Mouse (Mus musculus) heart, embryonic 12.5 days (tissue): Measurements from ENCODE around the gene Aar2. TPM values are rescaled to one million over a fixed set of nuclear protein-coding genes. Genes with fewer than 3 reads are reported as not detected.

Experiments used
- ATAC-seq: fragments of 200-750 bp; cut with Nextera tagmentation; 2 replicates; pipeline ENCODE4 v1.8.0; 2017; ENCODE audit warnings: moderate TSS enrichment, moderate library complexity; ENCODE audit not compliant: insufficient number of reproducible peaks, low FRiP score
- H3K27ac ChIP-seq: fragments of 300-500 bp; sonication (generic); 2 replicates; pipeline ENCODE4 v1.5.1; 2016; ENCODE audit warnings: mild to moderate bottlenecking, moderate library complexity; ENCODE audit not compliant: poor library complexity, severe bottlenecking
- H3K27me3 ChIP-seq: fragments of 300-500 bp; sonication (generic); replicated peaks from 2 replicates; pipeline ENCODE4 v1.6.1; 2016; ENCODE audit warnings: mild to moderate bottlenecking, moderate library complexity
- H3K36me3 ChIP-seq: fragments of 300-500 bp; sonication (generic); 2 replicates; pipeline ENCODE4 v1.6.1; 2016; ENCODE audit warnings: mild to moderate bottlenecking, moderate library complexity
- H3K4me1 ChIP-seq: fragments of 300-500 bp; sonication (generic); replicated peaks from 2 replicates; pipeline ENCODE4 v1.6.1; 2016; ENCODE audit warnings: mild to moderate bottlenecking
- H3K4me2 ChIP-seq: fragments of 300-500 bp; sonication (generic); 2 replicates; pipeline ENCODE4 v1.6.1; 2016; ENCODE audit warnings: mild to moderate bottlenecking, moderate library complexity
- H3K4me3 ChIP-seq: fragments of 300-500 bp; sonication (generic); 2 replicates; pipeline ENCODE4 v1.5.1; 2016; ENCODE audit warnings: mild to moderate bottlenecking
- H3K9ac ChIP-seq: fragments of 300-500 bp; sonication (generic); 2 replicates; pipeline ENCODE4 v1.6.1; 2016; ENCODE audit warnings: mild to moderate bottlenecking, moderate library complexity
- H3K9me3 ChIP-seq: fragments of 300-500 bp; sonication (generic); replicated peaks from 2 replicates; pipeline ENCODE4 v1.6.1; 2016; ENCODE audit warnings: mild to moderate bottlenecking, moderate library complexity
- WGBS: fragments of 180-500 bp; shearing (Covaris S2); methylation state at CpG from one replicate; pipeline ENCODE4 v1.1.7; 2016; 5-methylcytosine and 5-hydroxymethylcytosine counted together
- polyA plus RNA-seq: library from polyadenylated mRNA; unstranded; fragments of >200 nt; fragmentation: Nextera tagmentation; extraction: Ambion mirVana; gene quantifications from 2 replicates; pipeline ENCODE4 v1.2.1, GENCODE M21; 2016

The Aar2 gene
- polyA plus RNA-seq, 1 experiment from 2014 or later = 22.8 TPM

GRCm38 (mm10) chr2:156566512-156566911, 19.1 kb downstream of the Aar2 start:
- H3K9ac ChIP-seq = no peak overlapping the region
- no peaks in the 10 kb centered on the region for H3K9me3 ChIP-seq
- no peak overlapping the region for H3K27ac ChIP-seq
- no peak overlapping the region for H3K4me3 ChIP-seq
- peaks cover 32% of the 10 kb centered on the region for H3K36me3 ChIP-seq
- no peak overlapping the region for H3K4me2 ChIP-seq
- H3K4me1 ChIP-seq = peaks cover 3% of the 10 kb centered on the region; the same call in 1 of the 2 replicates
- WGBS = 90% methylated on average over 2 of the region's 2 CpGs
- H3K27me3 ChIP-seq = no peaks in the 10 kb centered on the region
- no peak for ATAC-seq

- Histone ChIP-seq H3K4me2 (no peak overlapping the region), H3K4me1 (no peaks in the 10 kb centered on the region), H3K4me3 (no peak overlapping the region), H3K9ac (no peak overlapping the region), H3K9me3 (no peaks in the 10 kb centered on the region), H3K27me3 (no peaks in the 10 kb centered on the region), H3K36me3 (peaks cover 28% of the 10 kb centered on the region), H3K27ac (no peak overlapping the region)
- ATAC-seq = no peak
- 84% methylated on average over 7 of the region's 7 CpGs for WGBS
These were observed 21.3 kb downstream of the Aar2 start for GRCm38 (mm10) chr2:156568647-156569046.

DNA sequence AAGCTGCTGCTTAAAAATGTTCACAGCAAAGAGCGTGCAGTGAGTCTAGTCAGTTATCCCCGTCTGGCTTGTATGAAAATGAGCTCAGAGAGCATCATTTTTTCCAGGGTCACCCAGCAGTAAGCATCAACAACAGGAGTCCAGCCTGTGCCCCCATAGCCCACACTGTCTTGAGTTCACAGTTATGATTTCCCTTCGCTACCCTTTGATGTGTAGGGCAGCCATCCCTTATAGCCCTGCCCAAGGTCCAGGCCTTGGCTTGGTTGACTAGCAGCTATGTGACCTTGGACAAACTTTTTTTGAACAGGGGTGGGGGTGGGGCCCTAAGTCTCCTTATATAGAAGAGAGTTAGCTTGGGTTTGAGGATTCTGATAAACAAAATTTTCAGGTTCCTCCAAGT, 21.9 kb downstream of the Aar2 start:
- no peaks in the 10 kb centered on the region for H3K9me3 ChIP-seq
- no peak overlapping the region for H3K27ac ChIP-seq
- 85% methylated on average over 3 of the region's 3 CpGs for WGBS
- no peak for ATAC-seq
- no peaks in the 10 kb centered on the region for H3K27me3 ChIP-seq
- H3K4me1 ChIP-seq = no peaks in the 10 kb centered on the region
- no peak overlapping the region for H3K9ac ChIP-seq
- peaks cover 27% of the 10 kb centered on the region for H3K36me3 ChIP-seq
- no peak overlapping the region for H3K4me2 ChIP-seq
- H3K4me3 ChIP-seq = no peak overlapping the region

- H3K4me2 ChIP-seq = no peak overlapping the region
- no peaks in the 10 kb centered on the region for H3K9me3 ChIP-seq
- no peaks in the 10 kb centered on the region for H3K27me3 ChIP-seq
- H3K4me1 ChIP-seq = no peaks in the 10 kb centered on the region
- WGBS = 71% methylated on average over 6 of the region's 6 CpGs
- H3K36me3 ChIP-seq = peaks cover 23% of the 10 kb centered on the region
- no peak overlapping the region for H3K9ac ChIP-seq
- H3K4me3 ChIP-seq = no peak overlapping the region
- H3K27ac ChIP-seq = no peak overlapping the region
- no peak for ATAC-seq
These were observed 24.1 kb downstream of the Aar2 start for GRCm38 (mm10) chr2:156571521-156571920.

DNA sequence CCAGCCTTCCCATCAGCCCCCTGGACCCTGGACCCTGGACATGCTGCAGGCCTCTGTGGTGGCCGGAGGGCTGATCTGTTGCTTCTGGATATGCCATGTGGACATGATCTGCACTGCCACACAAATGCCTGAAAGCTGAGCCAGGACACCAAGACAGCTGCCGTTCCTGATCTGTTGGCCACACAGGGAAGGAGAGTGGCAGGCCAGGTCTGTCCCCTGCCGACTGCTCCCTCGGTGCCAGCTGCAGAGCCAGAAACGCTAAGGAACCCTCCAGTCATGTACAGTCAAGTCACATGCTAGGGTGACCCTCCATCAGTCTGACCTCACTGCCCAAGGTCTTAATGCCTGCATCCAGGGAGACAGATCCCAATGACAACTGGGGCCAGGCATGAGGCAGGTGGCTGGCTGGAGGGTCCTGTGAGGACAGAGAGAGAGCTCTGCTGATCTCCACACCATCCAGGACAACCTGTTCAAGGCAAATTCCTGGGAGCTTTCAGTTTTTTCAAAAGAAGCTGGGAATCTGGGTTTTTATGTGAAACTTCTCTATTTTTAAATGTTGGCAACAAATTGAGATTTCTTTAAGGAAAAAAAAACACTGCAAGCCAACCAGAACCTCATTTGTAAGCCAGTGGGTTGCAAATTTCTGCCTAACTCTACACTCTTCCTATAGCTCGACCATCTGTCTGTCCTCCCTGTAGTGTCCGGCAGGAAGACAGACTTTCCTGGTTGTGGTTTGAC, 29.6 kb downstream of the Aar2 start:
- no peak; the same call in 1 of the 2 replicates for ATAC-seq
- Histone ChIP-seq H3K9ac (no peak overlapping the region), H3K4me2 (no peak overlapping the region), H3K27ac (no peak overlapping the region), H3K36me3 (no peaks in the 10 kb centered on the region), H3K9me3 (no peaks in the 10 kb centered on the region), H3K27me3 (peaks cover 15% of the 10 kb centered on the region; the same call in 1 of the 2 replicates), H3K4me3 (no peak overlapping the region), H3K4me1 (no peaks in the 10 kb centered on the region)
- WGBS = 82% methylated on average over 7 of the region's 7 CpGs

GRCm38 (mm10) chr2:156580507-156580906, 33.1 kb downstream of the Aar2 start:
- H3K4me1 ChIP-seq = peaks cover 10% of the 10 kb centered on the region
- no peak overlapping the region for H3K27ac ChIP-seq
- H3K4me3 ChIP-seq = no peak overlapping the region
- ATAC-seq = no peak
- no peak overlapping the region for H3K9ac ChIP-seq
- H3K9me3 ChIP-seq = no peaks in the 10 kb centered on the region
- peaks cover 34% of the 10 kb centered on the region for H3K27me3 ChIP-seq
- no peaks in the 10 kb centered on the region for H3K36me3 ChIP-seq
- H3K4me2 ChIP-seq = no peak overlapping the region
- 77% methylated on average over 5 of the region's 5 CpGs for WGBS

DNA sequence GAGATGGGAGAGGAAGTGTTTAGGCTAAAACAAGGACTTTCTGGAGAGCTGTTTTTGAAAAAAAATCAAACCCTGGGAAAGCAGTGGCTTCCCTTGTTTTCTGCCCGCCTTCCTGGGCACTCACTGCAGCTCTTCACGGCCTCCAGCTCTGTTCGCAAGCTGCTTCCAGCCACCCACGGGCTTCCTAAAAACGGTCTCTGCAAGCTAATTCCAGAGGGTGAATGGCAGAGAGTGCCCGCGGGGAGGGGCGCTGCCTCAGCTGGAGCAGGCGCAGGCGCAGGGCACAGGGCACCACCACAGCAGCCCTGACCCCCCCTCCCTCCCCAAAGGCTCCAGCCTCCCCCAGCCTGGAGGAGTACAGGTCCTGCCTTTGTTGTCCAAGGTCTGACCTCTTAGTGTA, 33.9 kb downstream of the Aar2 start:
- H3K4me3 ChIP-seq = no peak overlapping the region
- no peaks in the 10 kb centered on the region for H3K36me3 ChIP-seq
- 69% methylated on average over 10 of the region's 10 CpGs for WGBS
- no peaks in the 10 kb centered on the region for H3K9me3 ChIP-seq
- no peak overlapping the region for H3K4me2 ChIP-seq
- no peak overlapping the region for H3K27ac ChIP-seq
- peaks cover 37% of the 10 kb centered on the region for H3K27me3 ChIP-seq
- H3K9ac ChIP-seq = no peak overlapping the region
- H3K4me1 ChIP-seq = peaks cover 10% of the 10 kb centered on the region
- no peak for ATAC-seq

DNA sequence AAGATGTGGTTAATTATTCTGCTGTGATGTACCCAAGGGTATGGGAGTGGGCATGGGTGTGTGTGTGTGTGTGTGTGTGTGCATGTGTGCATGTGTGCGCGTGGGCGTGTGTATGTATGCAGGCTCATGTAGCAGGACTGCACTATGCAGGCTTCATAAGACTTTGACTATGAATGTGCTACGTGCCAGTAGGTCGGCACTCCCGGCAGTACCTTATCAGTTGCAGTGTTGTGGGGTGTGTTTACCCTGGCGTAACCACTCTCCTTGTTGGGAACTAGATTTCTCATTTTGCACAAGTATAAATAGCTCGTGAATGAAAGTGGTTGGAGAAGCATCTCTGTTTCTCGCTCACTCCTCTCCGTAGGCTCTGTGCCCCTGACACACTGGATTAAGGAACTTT, 35.5 kb downstream of the Aar2 start:
- Histone ChIP-seq H3K27ac (no peak overlapping the region), H3K27me3 (peaks cover 37% of the 10 kb centered on the region), H3K36me3 (no peaks in the 10 kb centered on the region), H3K9ac (no peak overlapping the region), H3K4me1 (peaks cover 10% of the 10 kb centered on the region), H3K4me3 (no peak overlapping the region), H3K9me3 (no peaks in the 10 kb centered on the region), H3K4me2 (peak overlapping the region; percentile 27)
- WGBS = 55% methylated on average over 10 of the region's 10 CpGs
- no peak for ATAC-seq

DNA sequence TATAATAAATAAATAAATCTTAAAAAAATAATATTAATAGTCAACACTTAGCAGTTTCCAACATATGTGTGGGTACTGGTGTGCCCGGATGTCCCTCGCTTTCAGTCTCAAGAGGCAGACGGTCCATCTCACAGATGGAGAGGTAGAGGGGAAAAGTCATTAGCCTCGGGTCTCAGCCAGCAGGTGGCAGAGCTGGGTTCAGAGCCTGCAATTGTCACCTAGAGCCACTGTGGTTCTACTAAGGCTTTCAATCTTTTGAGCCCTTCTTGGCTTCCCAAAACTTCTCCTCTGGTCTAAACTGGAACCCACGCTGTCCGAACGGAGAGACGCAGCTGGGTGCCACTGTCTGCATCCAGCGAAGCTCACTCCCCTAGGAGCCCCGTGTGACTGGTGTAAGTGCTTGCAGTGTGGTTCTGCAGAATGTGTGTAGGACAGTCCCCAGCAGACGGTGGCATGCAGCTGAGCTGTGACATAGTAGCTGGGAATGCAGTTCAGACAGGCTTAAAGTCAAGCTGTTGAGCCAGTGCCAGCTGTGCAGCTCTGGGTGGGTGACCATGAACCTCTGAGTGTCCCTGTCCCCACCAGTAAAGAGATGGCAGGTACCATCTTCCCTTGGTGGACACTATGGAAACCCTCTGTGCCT, 36.9 kb downstream of the Aar2 start:
- H3K27ac ChIP-seq = no peak overlapping the region
- no peak overlapping the region for H3K9ac ChIP-seq
- no peaks in the 10 kb centered on the region for H3K9me3 ChIP-seq
- H3K4me3 ChIP-seq = no peak overlapping the region
- no peaks in the 10 kb centered on the region for H3K36me3 ChIP-seq
- ATAC-seq = no peak
- H3K4me1 ChIP-seq = peaks cover 10% of the 10 kb centered on the region
- H3K4me2 ChIP-seq = no peak overlapping the region
- peaks cover 31% of the 10 kb centered on the region for H3K27me3 ChIP-seq
- 54% methylated on average over 11 of the region's 11 CpGs for WGBS

DNA sequence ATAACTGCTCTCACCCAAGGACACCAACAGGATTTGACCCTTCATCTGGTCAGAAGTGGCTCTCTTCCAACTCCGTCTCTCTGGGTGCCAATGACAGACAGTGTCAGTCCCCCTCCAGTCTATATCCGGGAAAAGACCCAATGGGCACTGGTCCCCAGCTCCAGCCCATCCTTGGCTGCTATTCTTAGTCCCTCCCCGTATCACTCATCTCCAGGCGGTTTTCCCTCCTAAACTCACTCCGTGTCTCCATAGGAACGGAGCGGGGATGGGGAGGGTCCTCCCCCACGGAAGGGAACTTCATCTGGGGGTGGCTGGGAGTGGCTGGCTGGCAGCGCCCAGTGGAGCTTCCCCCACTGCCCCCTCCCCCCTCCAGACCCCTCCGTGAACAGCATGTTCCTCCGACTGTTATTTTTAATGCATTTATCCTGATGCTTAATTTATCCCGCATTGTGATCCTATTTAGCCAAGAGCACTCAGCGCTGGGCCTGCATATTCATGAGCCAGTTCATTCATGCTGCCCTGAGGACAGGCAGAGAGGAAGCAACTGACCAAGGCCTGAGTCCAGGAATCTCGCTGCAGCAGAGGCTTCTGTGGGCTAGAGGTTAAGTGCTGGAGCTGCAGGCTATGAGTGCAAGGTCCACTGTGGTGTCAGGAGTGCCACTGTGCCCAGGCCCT, 37.5 kb downstream of the Aar2 start:
- Histone ChIP-seq H3K27ac (no peak overlapping the region), H3K9me3 (no peaks in the 10 kb centered on the region), H3K36me3 (no peaks in the 10 kb centered on the region), H3K9ac (no peak overlapping the region), H3K27me3 (peaks cover 27% of the 10 kb centered on the region), H3K4me2 (no peak overlapping the region), H3K4me3 (no peak overlapping the region), H3K4me1 (peaks cover 10% of the 10 kb centered on the region)
- ATAC-seq = no peak
- 49% methylated on average over 14 of the region's 14 CpGs for WGBS

GRCm38 (mm10) chr2:156589481-156589880, 42.1 kb downstream of the Aar2 start:
- Histone ChIP-seq H3K4me2 (no peak overlapping the region), H3K4me3 (no peak overlapping the region), H3K27me3 (peaks cover 12% of the 10 kb centered on the region; the same call in 1 of the 2 replicates), H3K27ac (no peak overlapping the region), H3K9ac (no peak overlapping the region), H3K4me1 (no peaks in the 10 kb centered on the region; the same call in 1 of the 2 replicates), H3K9me3 (no peaks in the 10 kb centered on the region), H3K36me3 (no peaks in the 10 kb centered on the region)
- ATAC-seq = no peak
- WGBS = 86% methylated on average over 9 of the region's 9 CpGs
